Mouse (Mus musculus): ENCODE results near the gene Ngp. TPM values are rescaled to one million over a fixed set of nuclear protein-coding genes. Genes with fewer than 3 reads are reported as not detected.

Gene Ngp
- total RNA-seq, 2 experiments from 2014 or later, result not detected

- no peak for DNase-seq (ENCODE audit: low spot score)
Measured at GRCm38 (mm10) chr9:110433045-110433444, 13.5 kb downstream of the Ngp start.

GRCm38 (mm10) chr9:110436041-110436440 lies 16.5 kb downstream of the Ngp start:
- no peak for DNase-seq (ENCODE audit: low spot score)

GRCm38 (mm10) chr9:110440049-110440448 lies 20.5 kb downstream of the Ngp start:
- no peak for DNase-seq (ENCODE audit: low spot score)

- no peak for DNase-seq (ENCODE audit: low spot score)
Measured at GRCm38 (mm10) chr9:110440559-110440958, 21.0 kb downstream of the Ngp start.

- DNase-seq (ENCODE audit: low spot score), result no peak
Measured at GRCm38 (mm10) chr9:110448356-110448755, 28.8 kb downstream of the Ngp start.

GRCm38 (mm10) chr9:110448857-110449617 lies 29.5 kb downstream of the Ngp start:
- DNase-seq (ENCODE audit: low spot score), result peak; percentile 83

- DNase-seq (ENCODE audit: low spot score), result no peak
Measured at GRCm38 (mm10) chr9:110452523-110452922, 33.0 kb downstream of the Ngp start.

GRCm38 (mm10) chr9:110457926-110458325 lies 38.4 kb downstream of the Ngp start:
- no peak for DNase-seq (ENCODE audit: low spot score)

GRCm38 (mm10) chr9:110459145-110459727 lies 39.7 kb downstream of the Ngp start:
- no peak for DNase-seq (ENCODE audit: low spot score)

GRCm38 (mm10) chr9:110460884-110461815 lies 41.6 kb downstream of the Ngp start:
- no peak for DNase-seq (ENCODE audit: low spot score)

- no peak for DNase-seq (ENCODE audit: low spot score)
Measured at GRCm38 (mm10) chr9:110462321-110462720, 42.8 kb downstream of the Ngp start.

GRCm38 (mm10) chr9:110463983-110464591 lies 44.5 kb downstream of the Ngp start:
- DNase-seq (ENCODE audit: low spot score), result no peak

GRCm38 (mm10) chr9:110465336-110465735 lies 45.8 kb downstream of the Ngp start:
- DNase-seq (ENCODE audit: low spot score), result no peak

GRCm38 (mm10) chr9:110466179-110466578 lies 46.6 kb downstream of the Ngp start:
- DNase-seq (ENCODE audit: low spot score), result no peak

Other genes starting within 250 kb of the Ngp start
- under 1 TPM; 0.23 to 0.24 TPM for gene Cspg5, start 176.0 kb upstream of the Ngp start, total RNA-seq (2021)
- 1 to 10 TPM; 1.8 to 2.2 TPM for gene Elp6, start 114.6 kb upstream of the Ngp start, total RNA-seq (2021)
- gene Scap, start 86.5 kb upstream of the Ngp start, total RNA-seq (2021), result 10 to 100 TPM; 13.9 to 16.4 TPM
- gene Ptpn23, start 11.5 kb upstream of the Ngp start, total RNA-seq (2021), result 10 to 100 TPM in 1 of 2 experiments, 1 to 10 TPM in 1; 9.3 to 10.9 TPM
- 1 to 10 TPM; 7.0 to 7.7 TPM for gene Klhl18, start 56.9 kb downstream of the Ngp start, total RNA-seq (2021)
- not detected for gene Kif9, start 57.2 kb downstream of the Ngp start, total RNA-seq (2021)
- 10 to 100 TPM; 25.8 to 26.9 TPM for gene Setd2, start 112.8 kb downstream of the Ngp start, total RNA-seq (2021)
- under 1 TPM; 0.84 to 0.97 TPM for gene Nradd, start 204.7 kb downstream of the Ngp start, total RNA-seq (2021)
- 1 to 10 TPM; 3.6 to 3.7 TPM for gene Nbeal2, start 234.4 kb downstream of the Ngp start, total RNA-seq (2021)
- 10 to 100 TPM; 42.4 to 45.8 TPM for gene Ccdc12, start 236.8 kb downstream of the Ngp start, total RNA-seq (2021)

All from gastrocnemius, adult 18-20 months (tissue).